Mouse (Mus musculus) G1E-ER4 (cell line): Measurements from ENCODE around the gene Mpzl3. TPM values are rescaled to one million over a fixed set of nuclear protein-coding genes. Genes with fewer than 3 reads are reported as not detected.

Experiments used
- GATA1 ChIP-seq: IDR thresholded peaks from one replicate; pipeline ENCODE4 v1.8.0; 2012; ENCODE audit warnings: low read length, inconsistent platforms
- polyA plus RNA-seq: library from polyadenylated mRNA; stranded (reverse); fragments of >175 nt; gene quantifications from 2 replicates; pipeline ENCODE4 v1.2.3, GENCODE M21; 2012

Gene Mpzl3
- polyA plus RNA-seq, 1 experiment, result 0.02 TPM

DNA sequence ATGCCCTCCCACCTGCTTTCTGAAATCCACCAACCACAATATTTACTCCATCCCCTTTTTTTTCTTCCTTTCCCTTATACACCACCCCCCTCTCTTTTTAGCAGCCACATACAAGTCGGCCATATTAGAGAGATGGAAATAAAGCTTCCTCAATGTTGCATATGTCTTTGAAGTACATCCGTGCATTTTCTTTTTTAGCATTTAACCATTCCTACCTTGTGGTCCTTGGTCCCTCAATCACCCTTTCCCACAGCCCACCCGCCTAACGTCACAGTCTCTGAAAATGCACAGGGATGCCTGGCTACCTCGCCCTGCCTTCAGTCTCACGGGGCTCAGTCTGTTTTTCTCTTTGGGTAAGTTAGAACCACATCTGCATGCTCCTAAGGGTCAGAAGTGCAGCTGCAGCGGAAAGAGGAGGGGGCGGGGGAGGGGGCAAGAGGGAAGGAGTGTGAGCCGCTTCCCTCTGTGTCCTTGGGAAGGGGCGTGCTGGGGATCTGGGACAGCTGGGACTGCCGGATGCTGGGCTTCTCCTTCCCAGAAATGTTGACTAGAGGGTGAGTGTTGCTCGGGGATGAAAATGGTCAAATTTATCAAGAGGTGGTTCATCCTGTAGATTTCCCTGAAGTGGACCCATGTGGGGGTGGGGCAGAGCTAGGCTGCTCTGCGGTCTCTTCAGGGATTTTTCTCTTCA lies 62.9 kb downstream of the Mpzl3 start, which contains the start of gene Scn2b:
Scn2b (plus strand) TSS at position 42 of the 691 bp plus-strand sequence.
- no peak for TF ChIP-seq GATA1

DNA sequence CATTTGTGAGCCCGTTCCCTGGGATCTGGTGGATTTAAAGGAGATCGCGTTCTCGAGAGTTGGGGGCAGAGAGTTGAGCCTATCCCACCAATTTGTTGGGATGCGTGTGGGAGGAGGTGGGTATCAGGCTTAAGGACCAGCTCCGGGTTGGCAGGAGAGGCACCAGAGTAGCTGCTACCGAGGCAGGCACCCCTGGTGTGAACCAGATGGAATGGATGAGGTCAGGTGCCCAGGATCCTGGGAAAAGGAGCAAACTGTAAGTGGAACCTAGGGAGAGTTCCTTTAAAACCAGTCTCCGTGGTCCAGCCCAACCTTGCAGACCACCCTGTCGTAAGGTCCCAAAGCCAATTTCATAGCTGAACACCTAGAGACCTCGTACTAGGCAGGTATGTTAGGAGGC lies 63.6 kb downstream of the Mpzl3 start:
- TF ChIP-seq GATA1, result no peak

- no peak for TF ChIP-seq GATA1
Measured at GRCm38 (mm10) chr9:45119316-45119953, 64.4 kb downstream of the Mpzl3 start.

- no peak for TF ChIP-seq GATA1
Measured at GRCm38 (mm10) chr9:45119954-45120530, 65.1 kb downstream of the Mpzl3 start.

DNA sequence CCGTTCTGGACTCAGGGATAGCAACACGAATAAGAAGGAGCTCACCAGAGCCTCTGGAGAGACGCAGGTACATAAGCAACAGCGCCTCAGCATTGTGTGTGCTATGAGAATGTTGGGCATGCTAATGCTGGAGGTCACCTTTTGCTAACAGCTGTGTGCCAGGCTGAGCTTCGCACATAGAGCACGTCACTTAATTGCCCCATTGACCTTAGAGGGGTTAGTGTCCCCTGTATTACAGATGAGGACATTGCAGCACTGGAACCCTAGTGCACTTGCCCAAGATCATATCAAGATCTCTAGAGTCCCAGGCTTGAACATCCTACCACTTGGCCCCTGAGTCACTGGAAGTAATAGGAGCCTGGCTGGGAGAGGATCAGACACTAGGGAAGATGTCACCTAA lies 65.6 kb downstream of the Mpzl3 start:
- TF ChIP-seq GATA1, result no peak

- TF ChIP-seq GATA1, result no peak
Measured at GRCm38 (mm10) chr9:45121001-45121400, 66.0 kb downstream of the Mpzl3 start.

- no peak for TF ChIP-seq GATA1
Measured at GRCm38 (mm10) chr9:45121769-45122168, 66.8 kb downstream of the Mpzl3 start.

GRCm38 (mm10) chr9:45122209-45122761 lies 67.3 kb downstream of the Mpzl3 start:
- no peak for TF ChIP-seq GATA1

GRCm38 (mm10) chr9:45125211-45125610 lies 70.2 kb downstream of the Mpzl3 start:
- TF ChIP-seq GATA1, result no peak

DNA sequence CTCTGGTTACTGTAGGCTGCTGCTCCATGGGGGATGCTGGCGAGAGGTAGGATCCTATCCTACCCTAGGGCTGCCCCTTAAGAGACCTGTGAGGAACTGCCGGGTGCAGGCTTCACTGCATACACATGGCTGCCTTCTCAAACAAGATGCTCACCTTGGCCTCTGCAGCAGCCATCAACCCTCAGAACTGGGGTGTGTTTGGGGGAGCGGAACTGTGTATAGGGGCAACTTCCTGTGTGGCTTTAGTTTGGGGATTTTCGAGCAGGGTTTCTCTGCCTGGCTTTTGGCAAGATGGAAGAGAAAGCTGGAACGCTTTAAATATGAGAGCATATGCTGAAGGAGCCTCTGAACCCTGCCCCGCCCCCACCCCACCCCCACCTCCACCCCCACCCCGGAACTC lies 72.0 kb downstream of the Mpzl3 start:
- TF ChIP-seq GATA1, result no peak

Other genes starting within 250 kb of the Mpzl3 start
- gene Kmt2a, start 173.9 kb upstream of the Mpzl3 start, polyA plus RNA-seq, result 12.4 and 13.1 TPM in 2 replicates
- gene Atp5l, start 134.4 kb upstream of the Mpzl3 start, polyA plus RNA-seq, result 49.1 and 57.0 TPM in 2 replicates
- gene Ube4a, start 89.6 kb upstream of the Mpzl3 start, polyA plus RNA-seq, result 1.8 and 2.0 TPM in 2 replicates
- gene Cd3g, start 74.8 kb upstream of the Mpzl3 start, polyA plus RNA-seq, result 0.05 and 0.15 TPM in 2 replicates
- not detected in 2 replicates for gene Cd3d, start 73.4 kb upstream of the Mpzl3 start, polyA plus RNA-seq
- not detected in 2 replicates for gene Cd3e, start 45.6 kb upstream of the Mpzl3 start, polyA plus RNA-seq
- not detected in 2 replicates for gene Mpzl2, start 15.4 kb upstream of the Mpzl3 start, polyA plus RNA-seq
- not detected in 2 replicates for gene Jaml, start 24.0 kb downstream of the Mpzl3 start, polyA plus RNA-seq
- not detected in 2 replicates for gene Scn2b, start 62.6 kb downstream of the Mpzl3 start, polyA plus RNA-seq
- gene Scn4b, start 83.2 kb downstream of the Mpzl3 start, polyA plus RNA-seq, result not detected in 2 replicates
- not detected in 2 replicates for gene BC049352, start 126.8 kb downstream of the Mpzl3 start, polyA plus RNA-seq
- not detected in 2 replicates for gene Tmprss4, start 148.9 kb downstream of the Mpzl3 start, polyA plus RNA-seq
- gene Il10ra, start 214.0 kb downstream of the Mpzl3 start, polyA plus RNA-seq, result not detected in 2 replicates